Mouse (Mus musculus): ENCODE results near the gene Pla2g16. TPM values are rescaled to one million over a fixed set of nuclear protein-coding genes. Genes with fewer than 3 reads are reported as not detected.

The Pla2g16 gene
- polyA plus RNA-seq, 1 experiment from 2014 or later, result 26.4 TPM

DNA sequence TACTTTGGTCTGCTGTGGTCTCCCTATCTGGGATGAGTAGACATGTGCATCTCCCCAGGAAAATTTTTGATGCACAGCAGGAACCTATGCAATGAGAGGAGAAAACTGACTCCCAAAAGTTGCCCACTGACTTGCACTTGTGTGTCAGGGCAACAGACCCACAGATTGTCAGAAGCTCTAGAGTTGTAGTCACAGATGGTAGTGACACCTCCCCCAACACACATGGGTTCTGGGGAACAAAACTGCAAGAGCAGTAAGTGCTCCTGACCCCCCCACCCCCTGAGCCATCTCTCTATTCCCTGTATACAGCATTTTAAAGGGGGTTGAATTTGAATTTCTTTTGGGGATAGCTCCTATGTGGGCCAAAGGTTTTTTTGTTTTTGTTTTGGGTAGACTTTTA lies 33.5 kb downstream of the Pla2g16 start:
- H3K9me3 ChIP-seq (replicated peaks), result 0 out of 2 replicates have a peak, but pooled peaks cover 3% of the 10 kb centered on the region
- no peak for ATAC-seq (ENCODE audit: insufficient read depth)
- H3K4me2 ChIP-seq, result no peak overlapping the region
- H3K9ac ChIP-seq, result no peak overlapping the region
- H3K27me3 ChIP-seq, result no peaks in the 10 kb centered on the region
- H3K4me1 ChIP-seq (replicated peaks), result no peaks in the 10 kb centered on the region
- peaks cover 22% of the 10 kb centered on the region; the same call in 1 of the 2 replicates for H3K36me3 ChIP-seq (replicated peaks)
- no peak overlapping the region for H3K27ac ChIP-seq (replicated peaks)
- no peak overlapping the region for H3K4me3 ChIP-seq (replicated peaks)

DNA sequence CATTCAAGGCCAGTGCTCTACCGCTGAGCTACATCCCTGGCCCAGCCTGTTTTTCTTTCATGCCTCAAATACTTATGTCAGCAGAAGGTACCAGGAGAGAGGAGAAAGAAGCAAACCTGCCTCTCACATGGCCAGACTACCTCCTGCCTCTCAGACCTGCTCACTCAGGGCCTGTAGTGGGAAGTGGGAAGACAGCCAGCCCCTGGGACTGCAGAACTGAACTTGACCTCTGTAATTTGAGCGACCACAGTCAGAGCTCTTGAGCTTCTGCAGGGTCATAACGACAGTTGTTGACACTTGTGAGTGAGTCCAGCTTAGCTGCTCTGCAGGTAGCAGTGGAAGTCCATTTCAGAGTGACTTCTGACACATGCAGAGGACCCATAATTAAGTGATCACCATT lies 34.8 kb downstream of the Pla2g16 start:
- Histone ChIP-seq H3K4me3 (replicated peaks) (no peak overlapping the region), H3K4me1 (replicated peaks) (no peaks in the 10 kb centered on the region), H3K4me2 (no peak overlapping the region), H3K27ac (replicated peaks) (no peak overlapping the region), H3K9ac (no peak overlapping the region), H3K27me3 (no peaks in the 10 kb centered on the region), H3K9me3 (replicated peaks) (0 out of 2 replicates have a peak, but pooled peaks cover 3% of the 10 kb centered on the region), H3K36me3 (replicated peaks) (peaks cover 13% of the 10 kb centered on the region; the same call in 1 of the 2 replicates)
- 54% methylated on average over 3 of the region's 3 CpGs for WGBS (ENCODE audit: insufficient replicate concordance)
- no peak for ATAC-seq (ENCODE audit: insufficient read depth)

DNA sequence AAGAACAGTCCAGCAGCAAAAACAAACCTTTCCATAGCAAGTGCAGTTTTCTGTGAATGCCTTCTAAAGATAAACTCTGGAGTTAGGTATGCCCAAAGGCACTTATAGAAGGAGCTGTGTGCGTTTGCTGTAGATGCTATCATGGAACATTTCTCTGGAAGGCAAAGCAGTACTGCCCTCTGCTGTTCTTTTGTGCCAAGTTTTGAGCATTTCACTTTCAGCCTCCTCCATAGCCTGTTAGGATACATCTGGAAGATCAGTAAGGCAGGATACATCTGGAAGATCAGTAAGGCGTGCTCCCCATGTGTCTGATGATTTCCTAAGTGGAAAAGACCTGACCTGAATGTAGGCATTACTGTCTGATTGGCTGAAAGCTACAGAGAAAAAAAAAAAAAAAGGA lies 38.3 kb downstream of the Pla2g16 start:
- Histone ChIP-seq H3K4me2 (no peak overlapping the region), H3K27ac (replicated peaks) (no peak overlapping the region), H3K36me3 (replicated peaks) (no peaks in the 10 kb centered on the region), H3K9me3 (replicated peaks) (no peaks in the 10 kb centered on the region), H3K27me3 (no peaks in the 10 kb centered on the region), H3K4me1 (replicated peaks) (no peaks in the 10 kb centered on the region), H3K4me3 (replicated peaks) (no peak overlapping the region), H3K9ac (no peak overlapping the region)
- 13% methylated on average over 2 of the region's 2 CpGs for WGBS (ENCODE audit: insufficient replicate concordance)
- no peak for ATAC-seq (ENCODE audit: insufficient read depth)

DNA sequence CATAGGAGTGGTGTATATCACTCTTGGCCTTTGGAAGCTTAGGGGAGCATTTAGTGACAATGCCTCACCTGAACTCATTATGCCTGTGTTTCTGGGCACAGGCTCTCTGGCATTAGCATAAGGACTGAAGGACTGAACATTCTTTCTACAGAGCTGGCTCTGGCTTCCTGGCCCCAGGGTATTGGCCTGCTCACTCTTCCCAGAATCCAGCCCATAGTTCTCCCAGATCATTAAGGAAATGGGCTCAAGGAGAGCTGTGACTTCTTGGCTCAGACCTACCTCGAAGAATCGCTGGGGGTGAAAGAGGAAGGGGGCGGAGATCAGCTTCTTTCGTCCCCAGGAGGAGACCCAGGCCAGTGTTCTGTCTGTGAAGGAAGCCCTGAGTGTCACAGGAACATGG lies 41.2 kb downstream of the Pla2g16 start:
- Histone ChIP-seq H3K36me3 (replicated peaks) (no peaks in the 10 kb centered on the region), H3K27me3 (no peaks in the 10 kb centered on the region), H3K4me1 (replicated peaks) (no peaks in the 10 kb centered on the region), H3K9ac (no peak overlapping the region), H3K4me3 (replicated peaks) (no peak overlapping the region), H3K27ac (replicated peaks) (no peak overlapping the region), H3K9me3 (replicated peaks) (no peaks in the 10 kb centered on the region), H3K4me2 (no peak overlapping the region)
- no peak for ATAC-seq (ENCODE audit: insufficient read depth)
- 34% methylated on average over 4 of the region's 4 CpGs for WGBS (ENCODE audit: insufficient replicate concordance)

DNA sequence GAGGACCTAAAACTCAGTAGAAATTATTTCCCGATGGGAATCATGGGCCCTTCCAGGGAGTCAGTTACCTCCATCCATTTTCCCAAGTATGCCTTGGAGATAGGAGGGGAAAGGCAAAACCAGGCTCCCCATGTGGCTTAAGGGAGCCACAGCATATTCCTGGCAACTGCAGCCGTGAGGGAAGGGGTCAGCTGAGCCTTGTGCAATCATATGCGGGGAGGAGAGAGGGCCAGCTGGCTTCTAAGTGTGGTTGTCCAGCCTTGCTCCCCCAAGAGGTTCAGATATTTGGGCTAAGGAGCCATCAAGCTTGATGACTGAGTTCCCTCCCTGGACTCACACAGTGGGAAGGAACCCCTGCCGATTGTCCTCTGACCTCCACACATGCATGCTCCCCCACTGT lies 44.3 kb downstream of the Pla2g16 start:
- Histone ChIP-seq H3K27me3 (peaks cover 7% of the 10 kb centered on the region), H3K36me3 (replicated peaks) (no peaks in the 10 kb centered on the region), H3K9ac (no peak overlapping the region), H3K9me3 (replicated peaks) (no peaks in the 10 kb centered on the region), H3K4me1 (replicated peaks) (peaks cover 3% of the 10 kb centered on the region; the same call in 1 of the 2 replicates), H3K27ac (replicated peaks) (no peak overlapping the region), H3K4me2 (no peak overlapping the region), H3K4me3 (replicated peaks) (no peak overlapping the region)
- WGBS (ENCODE audit: insufficient replicate concordance), result 53% methylated on average over 4 of the region's 4 CpGs
- no peak for ATAC-seq (ENCODE audit: insufficient read depth)

DNA sequence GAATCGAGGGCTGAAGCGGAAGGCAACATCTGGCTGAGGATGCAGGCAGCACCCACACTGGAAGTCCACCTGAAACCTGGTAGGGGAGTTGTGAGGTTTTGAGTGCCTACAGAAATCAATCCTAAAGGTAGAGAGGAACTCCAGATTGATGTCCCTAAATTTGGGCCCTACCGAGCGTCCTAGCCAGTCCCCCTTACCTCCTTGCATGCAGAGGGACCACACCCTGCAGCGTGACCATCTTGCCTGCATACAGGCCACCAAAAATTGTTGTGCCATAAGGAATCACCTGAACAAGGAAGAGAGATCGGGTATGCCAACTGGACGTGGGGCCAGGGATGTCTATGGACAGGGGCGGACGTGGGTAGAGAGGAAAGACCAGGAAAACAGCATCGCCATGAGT lies 46.8 kb downstream of the Pla2g16 start:
- no peak for ATAC-seq (ENCODE audit: insufficient read depth)
- 65% methylated on average over 10 of the region's 10 CpGs for WGBS (ENCODE audit: insufficient replicate concordance)
- no peak overlapping the region for H3K27ac ChIP-seq (replicated peaks)
- H3K9me3 ChIP-seq (replicated peaks), result no peaks in the 10 kb centered on the region
- no peak overlapping the region for H3K4me2 ChIP-seq
- H3K27me3 ChIP-seq, result peaks cover 26% of the 10 kb centered on the region
- no peak overlapping the region for H3K9ac ChIP-seq
- H3K4me1 ChIP-seq (replicated peaks), result peaks cover 7% of the 10 kb centered on the region; the same call in 1 of the 2 replicates
- H3K4me3 ChIP-seq (replicated peaks), result no peak overlapping the region
- H3K36me3 ChIP-seq (replicated peaks), result no peaks in the 10 kb centered on the region

DNA sequence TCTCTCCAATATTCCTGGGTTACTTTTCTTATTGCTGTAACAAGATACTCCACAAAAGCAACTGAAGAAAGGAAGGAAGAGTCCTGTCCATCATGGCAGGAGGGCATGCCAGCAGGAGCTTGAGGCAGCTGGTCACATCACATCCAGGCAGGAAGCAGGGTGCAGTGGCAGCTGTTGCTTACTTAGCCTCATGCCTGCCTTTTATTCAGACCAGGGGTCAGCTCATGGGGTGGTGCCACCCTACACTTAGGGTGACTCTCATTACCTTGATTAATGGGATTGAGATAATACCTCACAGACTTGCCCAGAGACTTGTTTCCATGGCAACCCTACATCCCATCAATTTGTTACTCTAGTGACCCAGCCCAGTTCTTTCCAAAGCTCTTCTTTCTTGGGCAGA lies 47.8 kb downstream of the Pla2g16 start:
- H3K27me3 ChIP-seq, result peaks cover 29% of the 10 kb centered on the region
- H3K4me2 ChIP-seq, result no peak overlapping the region
- H3K4me3 ChIP-seq (replicated peaks), result no peak overlapping the region
- no peaks in the 10 kb centered on the region for H3K36me3 ChIP-seq (replicated peaks)
- no peak overlapping the region for H3K9ac ChIP-seq
- no peak overlapping the region for H3K27ac ChIP-seq (replicated peaks)
- ATAC-seq (ENCODE audit: insufficient read depth), result no peak
- H3K9me3 ChIP-seq (replicated peaks), result no peaks in the 10 kb centered on the region
- H3K4me1 ChIP-seq (replicated peaks), result peaks cover 7% of the 10 kb centered on the region; the same call in 1 of the 2 replicates

DNA sequence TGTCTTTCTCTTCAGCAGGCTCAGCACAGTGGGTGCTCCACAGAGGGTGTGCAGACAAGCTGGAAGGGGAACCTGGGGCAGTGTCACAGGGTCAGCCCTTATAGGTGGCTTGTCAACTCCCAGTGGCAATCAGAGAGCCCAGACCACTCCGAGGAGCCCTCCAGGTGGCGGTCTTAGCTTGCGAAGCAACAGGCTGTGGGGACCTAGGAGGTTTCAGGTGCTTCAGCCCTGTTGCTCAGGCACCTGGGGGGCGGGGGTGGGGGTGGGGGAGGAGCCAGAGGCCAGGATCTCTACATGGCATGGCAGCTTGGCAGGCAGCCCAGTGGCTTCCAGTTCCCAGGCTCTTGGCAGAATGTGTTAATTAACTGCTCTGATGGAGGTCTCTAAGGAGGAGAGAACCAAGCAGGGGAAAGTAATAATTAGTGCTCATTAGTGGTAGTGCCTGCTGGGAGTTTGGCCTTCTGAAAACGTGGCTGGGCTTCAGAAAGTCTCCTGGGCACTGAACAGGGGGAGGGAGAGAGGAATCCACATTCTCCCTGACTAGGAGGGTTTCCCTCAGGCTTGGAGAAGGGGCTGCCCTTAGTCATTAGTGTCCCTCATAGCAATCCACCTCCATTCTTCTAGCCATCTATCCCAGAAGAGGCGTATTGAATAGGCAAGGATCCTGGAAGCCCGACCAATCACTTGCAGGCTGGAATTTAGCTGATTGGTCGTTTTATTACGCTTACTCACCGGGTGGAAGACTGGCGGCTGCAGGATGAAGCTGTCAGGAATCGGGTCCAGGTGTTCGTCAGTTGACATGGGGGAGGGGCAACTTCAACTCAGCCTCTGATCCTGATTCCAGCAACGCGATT lies 48.9 kb downstream of the Pla2g16 start:
- 15% methylated on average over 15 of the region's 15 CpGs for WGBS (ENCODE audit: insufficient replicate concordance)
- H3K4me3 ChIP-seq (replicated peaks), result no peak overlapping the region
- no peak for ATAC-seq (ENCODE audit: insufficient read depth)
- H3K27ac ChIP-seq (replicated peaks), result no peak overlapping the region
- H3K4me1 ChIP-seq (replicated peaks), result peaks cover 7% of the 10 kb centered on the region; the same call in 1 of the 2 replicates
- H3K9me3 ChIP-seq (replicated peaks), result no peaks in the 10 kb centered on the region
- H3K9ac ChIP-seq, result no peak overlapping the region
- H3K36me3 ChIP-seq (replicated peaks), result no peaks in the 10 kb centered on the region
- H3K27me3 ChIP-seq, result peaks cover 36% of the 10 kb centered on the region
- H3K4me2 ChIP-seq, result peak overlapping the region; percentile 46

DNA sequence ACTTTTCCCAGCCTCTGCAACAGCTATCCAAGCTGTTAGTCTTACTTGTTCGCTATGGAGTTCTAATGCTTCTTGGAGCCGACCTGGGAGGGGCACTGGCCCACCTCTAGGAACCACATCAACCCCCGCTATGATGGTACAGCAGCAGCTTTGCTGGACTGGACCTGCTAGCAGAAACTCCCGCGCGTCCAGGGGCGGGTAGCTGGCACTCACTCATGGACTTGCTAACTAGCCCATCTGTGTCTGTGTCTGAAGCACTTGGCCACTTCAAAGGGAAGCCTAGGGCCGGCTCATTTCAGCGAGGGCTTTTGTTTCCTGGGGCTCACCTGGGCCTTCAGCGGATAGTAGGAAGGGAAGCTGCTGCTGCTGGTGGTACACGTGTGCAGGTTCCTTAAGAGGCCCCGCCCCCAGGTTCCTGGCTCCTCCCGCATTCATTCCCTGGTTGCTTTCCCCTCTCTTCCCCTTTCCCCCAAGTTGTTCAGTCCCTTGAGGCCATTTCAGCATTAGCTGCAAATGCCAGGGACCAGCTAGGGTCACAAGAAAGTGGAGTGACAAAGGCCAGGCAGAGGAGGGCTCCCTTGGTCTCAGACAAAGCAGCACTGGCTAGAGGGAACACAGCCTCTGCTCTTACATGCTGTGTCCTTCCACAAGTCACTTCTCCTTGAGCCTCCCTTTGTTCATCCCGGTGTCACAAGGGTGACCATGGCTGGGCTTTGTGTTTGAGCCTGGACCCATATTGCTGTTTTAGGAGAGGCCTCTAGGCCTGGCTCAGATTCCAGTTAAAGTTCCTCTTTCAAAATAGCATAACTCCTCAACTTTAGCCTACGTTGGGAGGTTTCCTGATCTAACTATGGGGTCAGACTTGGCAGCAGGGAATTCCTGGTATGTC lies 49.8 kb downstream of the Pla2g16 start, which contains the start of gene Lgals12:
TSS of gene Lgals12 (minus strand) at position 393 of the 889 bp plus-strand sequence.
- Histone ChIP-seq H3K9me3 (replicated peaks) (no peaks in the 10 kb centered on the region), H3K9ac (no peak within 1 kb of the TSS), H3K27ac (replicated peaks) (no peak within 1 kb of the TSS), H3K27me3 (peaks cover 44% of the 10 kb centered on the region), H3K4me2 (peak within 1 kb of the TSS; percentile 46), H3K4me1 (replicated peaks) (peaks cover 7% of the 10 kb centered on the region), H3K36me3 (replicated peaks) (no peaks in the 10 kb centered on the region), H3K4me3 (replicated peaks) (no peak within 1 kb of the TSS)
- ATAC-seq (ENCODE audit: insufficient read depth), result no peak
- WGBS (ENCODE audit: insufficient replicate concordance), result 10% methylated on average over 15 of the region's 15 CpGs

DNA sequence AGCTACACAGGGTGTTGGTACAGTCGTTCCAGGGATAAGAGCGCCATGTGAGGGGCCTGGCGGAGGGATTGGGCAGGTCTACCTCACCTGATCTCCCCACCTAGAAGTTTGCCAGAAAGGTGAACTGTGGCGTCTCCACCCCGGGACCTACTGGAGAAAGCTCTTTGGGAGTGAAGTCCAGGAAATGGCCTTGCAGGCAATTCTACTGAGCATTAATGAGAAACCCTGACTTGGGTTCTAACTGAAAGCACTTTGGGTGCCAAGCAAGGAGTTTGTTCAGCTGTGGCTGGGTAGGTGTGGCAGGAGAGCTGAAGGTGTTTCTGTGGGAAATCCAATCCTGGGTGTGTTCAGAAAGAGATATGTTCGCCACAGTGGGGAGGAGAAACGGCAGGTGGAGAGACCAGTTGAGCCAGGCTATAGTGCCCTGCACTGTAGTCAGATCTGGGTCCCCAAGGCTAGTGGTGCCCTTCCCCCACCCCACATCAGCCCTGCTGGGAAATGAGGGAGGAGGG lies 50.5 kb downstream of the Pla2g16 start:
- H3K9me3 ChIP-seq (replicated peaks), result no peaks in the 10 kb centered on the region
- ATAC-seq (ENCODE audit: insufficient read depth), result no peak
- no peak overlapping the region for H3K4me2 ChIP-seq
- peaks cover 7% of the 10 kb centered on the region for H3K4me1 ChIP-seq (replicated peaks)
- 54% methylated on average over 7 of the region's 7 CpGs for WGBS (ENCODE audit: insufficient replicate concordance)
- H3K36me3 ChIP-seq (replicated peaks), result no peaks in the 10 kb centered on the region
- H3K27ac ChIP-seq (replicated peaks), result no peak overlapping the region
- no peak overlapping the region for H3K4me3 ChIP-seq (replicated peaks)
- H3K9ac ChIP-seq, result no peak overlapping the region
- peaks cover 51% of the 10 kb centered on the region for H3K27me3 ChIP-seq

Data from liver, embryonic 15.5 days (tissue).